Mouse (Mus musculus): Measurements from ENCODE around the gene Slc9a5.

Slc9a5 gene

DNA sequence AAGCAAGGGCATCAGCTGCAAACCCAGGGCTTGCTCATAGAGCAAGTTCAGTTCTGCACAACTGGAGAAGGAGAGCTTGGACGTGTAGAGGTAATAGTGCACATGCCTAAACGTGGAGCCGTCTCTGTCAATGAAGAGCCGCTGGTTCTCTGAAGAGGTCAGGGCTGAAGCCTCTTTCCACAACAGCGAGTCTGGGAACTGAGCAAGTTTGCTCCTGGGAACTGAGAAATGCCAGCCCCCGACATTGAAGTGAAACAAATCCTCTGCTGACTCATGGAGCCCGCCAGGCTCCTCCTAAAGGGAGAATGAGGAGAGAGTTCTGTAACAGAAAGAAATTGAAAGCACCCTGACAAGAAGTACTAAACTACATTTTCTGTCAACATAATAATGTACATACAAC lies 59.7 kb downstream of the Slc9a5 start:
- no peak for DNase-seq (ENCODE audit: low spot score in 2 of 2)

DNA sequence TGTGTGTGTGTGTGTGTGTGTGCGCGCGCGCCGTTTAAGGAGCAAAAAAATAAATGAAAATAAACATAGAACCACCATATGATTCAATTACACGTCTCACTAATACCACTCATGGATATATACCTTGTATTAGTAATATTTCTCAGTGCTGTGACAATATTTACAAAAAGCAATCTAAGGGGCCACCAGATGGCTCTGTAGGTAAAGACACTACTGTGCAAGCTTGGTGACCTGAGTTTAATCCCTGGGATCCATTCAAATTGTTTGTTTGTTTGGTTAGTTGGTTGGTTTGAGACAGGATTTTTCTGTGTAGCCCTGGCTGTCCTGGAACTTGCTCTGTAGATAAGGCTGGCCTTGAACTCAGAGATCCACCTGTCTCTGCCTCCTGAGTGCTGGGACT lies 61.3 kb downstream of the Slc9a5 start:
- DNase-seq (ENCODE audit: low spot score in 2 of 2), result no peak

DNA sequence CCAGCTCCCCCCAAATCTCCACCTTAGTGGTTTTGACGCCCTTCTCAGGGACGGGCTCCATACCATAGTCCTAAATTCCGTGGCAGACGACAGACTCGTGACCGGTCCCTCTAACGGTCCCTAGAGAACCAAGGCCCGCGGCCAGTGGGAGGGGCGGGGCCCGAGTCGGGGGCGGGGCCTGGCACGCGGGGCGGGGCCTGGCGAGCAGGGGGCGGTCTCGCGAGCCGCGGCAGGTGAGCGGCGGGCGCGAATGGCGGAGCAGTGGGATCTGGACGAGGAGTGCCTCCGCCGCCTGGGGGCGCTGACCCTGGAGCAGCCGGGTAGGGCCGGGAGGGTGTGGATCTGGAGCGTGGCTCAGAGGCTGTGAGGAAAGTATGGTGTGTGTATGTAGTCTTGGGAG lies 64.7 kb downstream of the Slc9a5 start, which contains the start of the genes Kctd19 and Lrrc36:
TSS of gene Kctd19 (minus strand) at position 112 of the 400 bp plus-strand sequence.
TSS of gene Lrrc36 (plus strand) at position 181 of the 400 bp plus-strand sequence.
- DNase-seq (ENCODE audit: low spot score in 2 of 2), result no peak

DNA sequence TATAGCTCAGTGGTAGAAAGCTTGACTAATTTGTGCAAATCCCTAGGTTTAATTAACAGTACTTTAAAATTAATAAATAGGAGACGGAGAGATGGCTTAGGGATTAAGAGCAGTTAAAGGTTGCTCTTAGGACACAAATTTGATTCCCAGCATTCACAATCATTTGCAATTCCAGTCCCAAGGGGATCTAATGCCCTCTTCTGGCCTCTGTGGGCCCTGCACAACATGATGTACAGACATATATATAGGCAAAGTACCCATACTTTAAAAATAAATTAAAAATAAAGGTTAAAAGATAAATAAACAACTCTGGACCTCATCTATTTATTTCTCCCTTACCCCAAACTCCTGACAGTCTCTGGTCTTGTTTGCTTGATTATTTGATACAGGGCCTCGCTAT lies 70.3 kb downstream of the Slc9a5 start:
- no peak for DNase-seq (ENCODE audit: low spot score in 2 of 2)
